Mouse (Mus musculus): ENCODE measurements at regions not wholly inside any gene's neighbourhood (a gene's known extent, or its start where the extent isn't known, plus 50 kb on each side); places are given as distances from the start of the nearest gene placed in this dataset.

DNA sequence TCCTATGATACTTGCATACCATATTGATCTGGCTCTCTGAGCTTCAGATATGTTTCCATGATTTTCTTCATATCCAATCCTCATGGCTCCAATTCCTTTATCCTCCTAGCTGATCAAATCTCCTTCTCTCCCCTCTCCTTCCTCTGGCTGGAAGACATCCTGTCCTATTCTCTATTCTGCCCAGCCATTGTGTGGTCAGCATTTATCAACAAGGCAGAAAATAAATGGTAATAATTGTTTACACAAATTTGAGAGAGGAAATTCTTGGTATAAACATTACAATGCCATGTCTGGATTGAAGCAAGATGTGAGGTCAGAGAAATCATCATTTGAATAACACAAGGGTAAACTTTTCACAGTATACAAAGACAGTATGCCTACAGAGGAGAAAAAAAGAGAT lies 158.2 kb downstream of the Naf1 start:
- no peaks in the 10 kb centered on the region for H3K27me3 ChIP-seq (ENCODE audit: control insufficient read depth, insufficient read depth, low read length)
- no peaks in the 10 kb centered on the region for H3K36me3 ChIP-seq (ENCODE audit: control insufficient read depth, insufficient read depth, low read length)
- no peak overlapping the region for H3K9ac ChIP-seq (replicated peaks; ENCODE audit: low read depth, low read length)
- no peaks in the 10 kb centered on the region for H3K4me1 ChIP-seq (ENCODE audit: control insufficient read depth, insufficient read depth, low read length)
- H3K4me2 ChIP-seq (ENCODE audit: low read depth, low read length) = no peak overlapping the region
- no peaks in the 10 kb centered on the region for H3K9me3 ChIP-seq (ENCODE audit: control insufficient read depth, low read length)
- H3K27ac ChIP-seq (ENCODE audit: low read depth, low read length) = no peak overlapping the region
- no peak for ATAC-seq (ENCODE audit: low read depth)
- no peak overlapping the region for H3K4me3 ChIP-seq (ENCODE audit: low read depth, low read length)

DNA sequence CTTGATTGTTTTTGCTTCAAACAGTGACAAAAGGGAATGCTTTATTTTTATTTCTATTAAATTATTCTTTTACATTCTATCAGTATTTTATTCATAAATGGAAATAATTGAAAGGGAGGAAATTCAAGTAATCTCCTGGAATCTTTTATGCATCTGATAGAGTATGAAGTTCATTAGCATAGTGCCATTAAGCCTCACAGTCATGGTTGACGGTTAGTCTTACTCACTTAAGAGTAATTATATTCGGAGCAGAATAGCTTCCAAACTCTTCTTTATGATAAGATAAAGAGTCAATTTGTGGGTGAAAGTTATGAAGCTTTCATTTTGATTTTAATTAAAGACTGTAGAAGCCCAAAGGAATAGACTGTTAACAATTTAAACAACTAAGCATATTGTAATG lies 172.8 kb downstream of the Naf1 start:
- H3K27me3 ChIP-seq (ENCODE audit: control insufficient read depth, insufficient read depth, low read length) = no peaks in the 10 kb centered on the region
- H3K4me2 ChIP-seq (ENCODE audit: low read depth, low read length) = no peak overlapping the region
- H3K4me1 ChIP-seq (ENCODE audit: control insufficient read depth, insufficient read depth, low read length) = no peaks in the 10 kb centered on the region
- H3K9me3 ChIP-seq (ENCODE audit: control insufficient read depth, low read length) = no peaks in the 10 kb centered on the region
- 68% methylated on average over 2 of the region's 2 CpGs for WGBS
- no peak overlapping the region for H3K27ac ChIP-seq (ENCODE audit: low read depth, low read length)
- H3K9ac ChIP-seq (replicated peaks; ENCODE audit: low read depth, low read length) = no peak overlapping the region
- H3K36me3 ChIP-seq (ENCODE audit: control insufficient read depth, insufficient read depth, low read length) = no peaks in the 10 kb centered on the region
- no peak overlapping the region for H3K4me3 ChIP-seq (ENCODE audit: low read depth, low read length)
- no peak for ATAC-seq (ENCODE audit: low read depth)

GRCm38 (mm10) chr8:67061506-67061905 lies 201.5 kb downstream of the Naf1 start:
- no peaks in the 10 kb centered on the region for H3K9me3 ChIP-seq (ENCODE audit: control insufficient read depth, low read length)
- no peak overlapping the region for H3K9ac ChIP-seq (replicated peaks; ENCODE audit: low read depth, low read length)
- ATAC-seq (ENCODE audit: low read depth) = no peak
- no peak overlapping the region for H3K27ac ChIP-seq (ENCODE audit: low read depth, low read length)
- no peak overlapping the region for H3K4me3 ChIP-seq (ENCODE audit: low read depth, low read length)
- H3K36me3 ChIP-seq (ENCODE audit: control insufficient read depth, insufficient read depth, low read length) = no peaks in the 10 kb centered on the region
- H3K27me3 ChIP-seq (ENCODE audit: control insufficient read depth, insufficient read depth, low read length) = no peaks in the 10 kb centered on the region
- no peaks in the 10 kb centered on the region for H3K4me1 ChIP-seq (ENCODE audit: control insufficient read depth, insufficient read depth, low read length)
- no peak overlapping the region for H3K4me2 ChIP-seq (ENCODE audit: low read depth, low read length)
- 80% methylated on average over 2 of the region's 2 CpGs for WGBS

DNA sequence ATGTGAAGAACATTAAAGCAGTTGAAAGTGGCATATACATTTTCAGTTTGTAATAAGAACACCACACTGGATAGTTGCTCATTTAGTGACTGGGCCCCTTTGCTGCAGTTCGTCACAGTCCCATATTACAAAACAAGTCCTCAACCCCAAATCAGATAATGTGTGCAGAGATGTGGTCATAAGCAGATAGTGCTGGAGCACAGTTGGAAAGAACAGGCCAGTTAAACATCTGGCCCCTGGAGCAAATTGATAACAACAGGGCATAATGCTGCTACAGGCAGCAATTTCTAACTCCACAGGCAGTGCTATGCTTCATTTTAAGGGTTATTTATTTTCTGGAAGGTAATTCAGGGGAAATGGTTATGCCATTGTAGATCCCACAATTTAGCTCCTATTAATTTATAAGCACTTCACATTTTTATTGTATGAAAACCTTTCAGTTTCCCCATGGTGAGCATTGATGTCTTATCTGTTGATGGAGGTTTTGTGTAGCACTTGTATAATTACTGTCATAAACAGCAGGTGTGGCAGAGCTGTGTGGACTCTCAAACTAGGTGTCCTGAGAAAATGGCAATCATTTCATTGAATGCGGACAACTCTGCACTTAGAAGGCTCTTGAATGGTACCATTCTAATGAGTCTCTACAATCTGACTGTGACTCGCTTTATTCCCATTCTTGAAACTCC lies 208.2 kb downstream of the Naf1 start:
- no peaks in the 10 kb centered on the region for H3K36me3 ChIP-seq (ENCODE audit: control insufficient read depth, insufficient read depth, low read length)
- H3K27ac ChIP-seq (ENCODE audit: low read depth, low read length) = no peak overlapping the region
- H3K4me2 ChIP-seq (ENCODE audit: low read depth, low read length) = no peak overlapping the region
- H3K27me3 ChIP-seq (ENCODE audit: control insufficient read depth, insufficient read depth, low read length) = no peaks in the 10 kb centered on the region
- H3K9ac ChIP-seq (replicated peaks; ENCODE audit: low read depth, low read length) = no peak overlapping the region
- no peaks in the 10 kb centered on the region for H3K4me1 ChIP-seq (ENCODE audit: control insufficient read depth, insufficient read depth, low read length)
- 79% methylated on average over 3 of the region's 3 CpGs for WGBS
- peak; percentile 54; the same call in 1 of the 2 replicates for ATAC-seq (ENCODE audit: low read depth)
- H3K9me3 ChIP-seq (ENCODE audit: control insufficient read depth, low read length) = no peaks in the 10 kb centered on the region
- no peak overlapping the region for H3K4me3 ChIP-seq (ENCODE audit: low read depth, low read length)

GRCm38 (mm10) chr8:67086215-67087010 lies 226.4 kb downstream of the Naf1 start:
- H3K4me3 ChIP-seq (ENCODE audit: low read depth, low read length) = no peak overlapping the region
- H3K27ac ChIP-seq (ENCODE audit: low read depth, low read length) = no peak overlapping the region
- no peaks in the 10 kb centered on the region for H3K27me3 ChIP-seq (ENCODE audit: control insufficient read depth, insufficient read depth, low read length)
- ATAC-seq (ENCODE audit: low read depth) = no peak
- H3K4me2 ChIP-seq (ENCODE audit: low read depth, low read length) = no peak overlapping the region
- peaks cover 6% of the 10 kb centered on the region; the same call in 1 of the 2 replicates for H3K4me1 ChIP-seq (ENCODE audit: control insufficient read depth, insufficient read depth, low read length)
- H3K9me3 ChIP-seq (ENCODE audit: control insufficient read depth, low read length) = no peaks in the 10 kb centered on the region
- no peak overlapping the region for H3K9ac ChIP-seq (replicated peaks; ENCODE audit: low read depth, low read length)
- WGBS = 4% methylated on average over 1 of the region's 1 CpGs
- no peaks in the 10 kb centered on the region for H3K36me3 ChIP-seq (ENCODE audit: control insufficient read depth, insufficient read depth, low read length)

All from neural tube, embryonic 14.5 days (tissue).